Mouse (Mus musculus) liver, adult 2 months (tissue): Measurements from ENCODE around the gene Ctc1. TPM values are rescaled to one million over a fixed set of nuclear protein-coding genes. Genes with fewer than 3 reads are reported as not detected.
"Not testable (repeated sequence)": the region's sequence is repeated elsewhere in the genome, so short reads cannot be mapped to it uniquely, and the experiment has no call there.

Experiments
- DNase-seq: peaks from one replicate; pipeline ENCODE4 v3.0.0-alpha.2; 2011; ENCODE audit warnings: low read depth, low spot score; ENCODE audit errors: extremely low read depth
- H3K27ac ChIP-seq: fragments of 200-500 bp; replicated peaks from 2 replicates; pipeline ENCODE4 v1.5.1; 2012; ENCODE audit warnings: low read depth, mild to moderate bottlenecking, control low read depth, inconsistent platforms, low read length; ENCODE audit not compliant: insufficient read depth
- H3K27me3 ChIP-seq: fragments of 200-500 bp; 2 replicates; pipeline ENCODE4 v1.6.1; 2012; ENCODE audit warnings: mild to moderate bottlenecking, moderate library complexity, low read length, inconsistent platforms; ENCODE audit not compliant: control insufficient read depth, insufficient read depth
- H3K36me3 ChIP-seq: fragments of 200-500 bp; 2 replicates; pipeline ENCODE4 v1.6.1; 2012; ENCODE audit warnings: low read length, inconsistent platforms; ENCODE audit not compliant: control insufficient read depth, insufficient read depth
- H3K4me1 ChIP-seq: fragments of 200-500 bp; 2 replicates; pipeline ENCODE4 v1.6.1; 2011; ENCODE audit warnings: low read length; ENCODE audit not compliant: control insufficient read depth, insufficient read depth
- H3K4me3 ChIP-seq: fragments of 200-500 bp; 2 replicates; pipeline ENCODE4 v1.5.1; 2011; ENCODE audit warnings: low read depth, mild to moderate bottlenecking, control low read depth, low read length, moderate library complexity; ENCODE audit not compliant: insufficient read depth
- H3K79me2 ChIP-seq: fragments of 200-500 bp; 2 replicates; pipeline ENCODE4 v1.6.1; 2012; ENCODE audit warnings: inconsistent platforms, mild to moderate bottlenecking, low read length, moderate library complexity; ENCODE audit not compliant: control insufficient read depth, insufficient read depth
- H3K9ac ChIP-seq: fragments of 200-500 bp; 2 replicates; pipeline ENCODE4 v1.6.1; 2012; ENCODE audit warnings: low read depth, mild to moderate bottlenecking, control low read depth, inconsistent platforms, low read length
- CTCF ChIP-seq: fragments of 200-500 bp; IDR thresholded peaks from 2 replicates; pipeline ENCODE4 v1.5.1; 2011; ENCODE audit warnings: low read depth, low read length, control low read depth
- POLR2A ChIP-seq: fragments of 200-500 bp; IDR thresholded peaks from 2 replicates; pipeline ENCODE4 v1.6.1; 2011; ENCODE audit warnings: low read length, control low read depth; ENCODE audit not compliant: insufficient read depth; ENCODE audit errors: extremely low read depth
- whole genome bisulfite sequencing: fragments of 180-500 bp; shearing (Covaris S2); methylation state at CpG from one replicate; pipeline ENCODE4 v1.1.7; 2018; 5-methylcytosine and 5-hydroxymethylcytosine counted together
- polyA plus RNA-seq: library from polyadenylated mRNA; depleted of rRNA; stranded (reverse); fragments of >200 nt; gene quantifications from 2 replicates; pipeline ENCODE4 v1.2.3, GENCODE M21; 2012; rRNA removed
- total RNA-seq: library from RNA; depleted of rRNA; stranded (reverse); fragments of >200 nt; gene quantifications from 2 replicates; pipeline ENCODE4 v1.2.3, GENCODE M21; 2014; rRNA removed

Gene Ctc1
- total RNA-seq (2.6 and 5.0 TPM in 2 replicates), polyA plus RNA-seq (8.1 and 12.5 TPM in 2 replicates)

DNA sequence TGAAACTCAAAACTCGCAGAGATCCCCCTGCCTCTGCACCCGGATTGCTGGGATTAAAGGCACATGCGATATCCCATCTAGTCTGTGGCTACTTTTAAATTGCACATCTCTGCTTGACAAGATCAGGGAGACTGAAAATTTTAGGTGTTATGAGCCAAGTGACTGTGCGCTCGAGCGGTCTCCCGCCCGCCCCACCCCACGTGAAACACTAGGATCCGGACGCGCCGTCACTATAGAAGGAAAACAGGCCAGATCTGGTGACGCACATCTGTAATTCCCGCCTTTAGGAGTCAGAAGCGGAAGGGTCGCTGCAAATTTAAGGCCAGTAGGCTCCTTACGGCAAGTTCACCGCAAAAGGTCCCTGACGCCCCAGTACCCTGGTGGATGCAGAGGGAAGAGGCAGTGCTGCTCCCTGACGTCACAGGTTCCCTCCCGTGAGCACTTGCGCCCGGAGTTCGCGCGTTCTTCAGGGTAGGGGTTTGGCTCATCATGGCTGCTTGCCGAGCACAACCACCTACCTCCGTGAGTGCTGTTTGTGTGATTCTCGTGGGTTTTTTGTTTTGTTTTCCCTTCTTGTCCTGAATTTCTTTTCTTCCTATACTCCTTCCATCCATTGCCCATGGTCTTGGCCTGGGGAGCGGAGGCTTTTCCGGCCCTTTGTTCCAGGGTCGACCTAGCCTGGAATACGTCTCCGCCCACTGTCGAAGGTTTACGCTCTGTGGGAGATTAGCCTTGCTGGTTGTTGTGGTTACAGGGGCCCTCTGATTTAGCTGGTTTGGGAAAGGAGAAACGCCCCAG is at the start of gene Ctc1:
Gene Ctc1 (plus strand): TSS at position 268 of the 798 bp plus-strand sequence.
- Histone ChIP-seq H3K27me3 (no peaks in the 10 kb centered on the region), H3K27ac (peak within 1 kb of the TSS; percentile 70), H3K4me3 (peak within 1 kb of the TSS; percentile 65), H3K36me3 (no peaks in the 10 kb centered on the region), H3K9ac (peak within 1 kb of the TSS; percentile 81), H3K79me2 (0 out of 2 replicates have a peak, but pooled peaks cover 3% of the 10 kb centered on the region), H3K4me1 (peaks cover 3% of the 10 kb centered on the region)
- WGBS, result under 1% methylated on average over 38 of the region's 38 CpGs
- TF ChIP-seq CTCF, result peak; percentile 79
- TF ChIP-seq POLR2A, result peak; percentile 31; the same call in 1 of the 2 replicates
- DNase-seq, result peak; percentile 78

DNA sequence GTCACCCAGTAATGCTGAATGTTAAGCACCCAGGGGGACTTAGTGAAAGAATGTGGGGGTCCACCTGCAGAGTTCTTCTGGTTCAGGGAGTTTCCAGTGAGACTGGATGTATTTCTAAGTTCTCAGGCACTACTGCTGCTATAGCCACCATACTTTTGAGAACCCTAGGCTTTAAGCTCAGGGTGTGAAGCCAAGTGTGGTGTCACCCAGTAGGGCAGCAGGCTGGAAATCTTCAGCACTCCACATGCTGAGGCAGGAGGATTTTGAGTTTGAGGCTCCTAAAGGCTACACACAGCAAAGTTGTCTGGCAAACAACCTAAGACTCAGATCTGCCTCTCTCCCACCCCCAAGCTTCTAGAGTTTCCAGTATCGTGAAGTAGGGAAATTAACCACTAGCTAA is 49.2 kb upstream of the Ctc1 start:
- Histone ChIP-seq H3K9ac (no peak overlapping the region), H3K79me2 (no peaks in the 10 kb centered on the region), H3K27me3 (no peaks in the 10 kb centered on the region), H3K4me3 (no peak overlapping the region), H3K27ac (no peak overlapping the region), H3K4me1 (peaks cover 2% of the 10 kb centered on the region; the same call in 1 of the 2 replicates), H3K36me3 (no peaks in the 10 kb centered on the region)
- DNase-seq, result no peak
- TF ChIP-seq POLR2A (no peak), CTCF (no peak)
- WGBS, result 54% methylated on average over 1 of the region's 1 CpGs

DNA sequence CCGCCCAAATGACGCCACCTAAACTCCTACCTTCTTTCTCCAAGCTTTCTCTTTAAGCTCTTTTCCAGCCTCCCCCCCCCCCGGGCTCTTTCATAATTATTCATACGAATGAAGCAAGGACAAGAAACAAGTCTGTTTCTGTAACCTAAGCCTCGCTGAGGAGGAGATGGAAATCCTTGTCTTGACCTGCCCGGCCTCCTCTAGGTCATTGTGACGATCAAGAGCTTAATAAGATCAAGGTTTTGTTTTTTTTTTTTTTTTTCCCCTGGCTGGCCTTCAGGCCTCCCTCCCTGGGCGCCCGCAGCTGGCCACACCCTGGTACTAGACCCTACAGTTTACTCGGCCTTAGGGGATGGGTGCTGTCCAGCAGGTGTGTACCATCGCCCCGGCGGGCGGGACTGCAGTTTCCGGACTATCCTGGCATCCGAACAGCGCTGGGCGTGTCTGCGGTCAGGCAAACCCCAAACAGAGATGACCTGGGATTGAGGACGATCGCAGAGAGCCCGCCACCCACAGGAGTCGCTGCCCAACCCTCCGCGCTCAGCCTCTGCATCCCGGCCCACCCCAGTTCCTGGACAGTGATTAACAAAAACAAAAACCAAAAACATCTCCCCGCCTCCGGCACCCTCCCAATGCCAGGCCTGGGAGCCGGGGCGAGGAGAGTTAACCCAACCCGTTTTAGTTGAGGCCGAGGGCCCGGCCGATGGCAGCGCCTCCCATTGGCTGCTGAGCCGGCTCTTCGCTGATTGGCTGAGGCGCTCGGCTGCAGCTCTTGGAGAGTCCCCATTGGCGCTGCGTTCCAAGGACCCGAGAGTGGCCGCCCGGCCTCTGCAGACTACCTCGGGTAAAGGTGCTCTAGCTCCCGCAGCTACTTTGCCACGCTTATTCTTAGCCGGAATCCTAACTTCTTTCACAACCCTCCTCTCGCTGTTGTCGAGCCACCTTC is 48.1 kb upstream of the Ctc1 start, which contains the start of gene Slc25a35:
Gene Slc25a35 (plus strand): TSS at position 795 of the 946 bp plus-strand sequence.
- H3K27me3 ChIP-seq, result no peaks in the 10 kb centered on the region
- DNase-seq, result peak; percentile 80
- no peaks in the 10 kb centered on the region for H3K79me2 ChIP-seq
- H3K4me1 ChIP-seq, result peaks cover 2% of the 10 kb centered on the region; the same call in 1 of the 2 replicates
- H3K27ac ChIP-seq, result no peak within 1 kb of the TSS
- H3K9ac ChIP-seq, result peak within 1 kb of the TSS; percentile 40; the same call in 1 of the 2 replicates
- peak within 1 kb of the TSS; percentile 76 for H3K4me3 ChIP-seq
- TF ChIP-seq CTCF (no peak), POLR2A (no peak)
- H3K36me3 ChIP-seq, result no peaks in the 10 kb centered on the region
- 2% methylated on average over 50 of the region's 50 CpGs for WGBS

DNA sequence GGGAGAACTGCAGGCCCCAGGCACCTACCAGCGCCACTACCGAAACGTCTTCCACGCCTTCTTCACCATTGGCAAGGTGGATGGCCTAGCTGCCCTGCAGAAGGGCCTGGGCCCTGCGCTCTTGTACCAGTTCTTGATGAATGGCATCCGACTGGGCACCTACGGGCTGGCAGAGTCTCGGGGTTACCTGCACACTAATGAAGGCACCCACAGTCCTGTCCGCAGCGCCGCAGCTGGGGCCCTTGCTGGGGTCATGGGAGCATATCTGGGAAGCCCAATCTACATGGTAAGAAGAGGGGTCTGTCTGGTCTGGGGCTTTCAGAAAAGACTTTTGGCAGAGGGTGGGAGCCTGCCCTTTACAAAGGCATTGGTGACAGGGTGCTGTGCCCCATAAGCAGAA is 47.0 kb upstream of the Ctc1 start:
- H3K27me3 ChIP-seq, result no peaks in the 10 kb centered on the region
- no peak for TF ChIP-seq CTCF
- no peak for TF ChIP-seq POLR2A
- H3K27ac ChIP-seq, result no peak overlapping the region
- H3K4me3 ChIP-seq, result no peak overlapping the region
- whole genome bisulfite sequencing, result 94% methylated on average over 11 of the region's 11 CpGs
- no peak overlapping the region for H3K9ac ChIP-seq
- peaks cover 2% of the 10 kb centered on the region for H3K4me1 ChIP-seq
- H3K79me2 ChIP-seq, result no peaks in the 10 kb centered on the region
- no peaks in the 10 kb centered on the region for H3K36me3 ChIP-seq
- no peak for DNase-seq

DNA sequence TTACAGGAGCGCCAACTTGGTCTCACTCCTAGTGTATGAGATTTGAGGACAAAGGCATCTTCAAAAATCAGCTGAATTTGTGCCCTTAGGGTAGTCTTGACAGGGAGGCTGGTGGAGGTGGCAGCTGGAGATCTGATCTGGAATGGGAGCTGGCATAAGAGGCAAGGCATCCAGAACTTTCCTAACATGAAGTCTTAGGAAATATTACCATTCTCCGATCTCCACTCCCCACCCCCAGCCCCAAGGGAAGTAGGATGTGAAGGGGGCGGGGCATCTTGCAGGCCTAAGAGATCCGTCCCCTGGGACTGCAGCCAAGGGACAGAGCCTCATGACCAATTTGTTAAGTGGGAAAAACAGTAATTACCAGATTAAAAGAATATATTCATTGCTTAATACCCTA is 45.5 kb upstream of the Ctc1 start:
- Histone ChIP-seq H3K36me3 (no peaks in the 10 kb centered on the region), H3K9ac (no peak overlapping the region), H3K4me1 (peaks cover 5% of the 10 kb centered on the region), H3K27me3 (no peaks in the 10 kb centered on the region), H3K4me3 (no peak overlapping the region), H3K79me2 (no peaks in the 10 kb centered on the region), H3K27ac (no peak overlapping the region)
- TF ChIP-seq CTCF (no peak), POLR2A (no peak)
- no peak for DNase-seq
- 64% methylated on average over 4 of the region's 4 CpGs for WGBS

DNA sequence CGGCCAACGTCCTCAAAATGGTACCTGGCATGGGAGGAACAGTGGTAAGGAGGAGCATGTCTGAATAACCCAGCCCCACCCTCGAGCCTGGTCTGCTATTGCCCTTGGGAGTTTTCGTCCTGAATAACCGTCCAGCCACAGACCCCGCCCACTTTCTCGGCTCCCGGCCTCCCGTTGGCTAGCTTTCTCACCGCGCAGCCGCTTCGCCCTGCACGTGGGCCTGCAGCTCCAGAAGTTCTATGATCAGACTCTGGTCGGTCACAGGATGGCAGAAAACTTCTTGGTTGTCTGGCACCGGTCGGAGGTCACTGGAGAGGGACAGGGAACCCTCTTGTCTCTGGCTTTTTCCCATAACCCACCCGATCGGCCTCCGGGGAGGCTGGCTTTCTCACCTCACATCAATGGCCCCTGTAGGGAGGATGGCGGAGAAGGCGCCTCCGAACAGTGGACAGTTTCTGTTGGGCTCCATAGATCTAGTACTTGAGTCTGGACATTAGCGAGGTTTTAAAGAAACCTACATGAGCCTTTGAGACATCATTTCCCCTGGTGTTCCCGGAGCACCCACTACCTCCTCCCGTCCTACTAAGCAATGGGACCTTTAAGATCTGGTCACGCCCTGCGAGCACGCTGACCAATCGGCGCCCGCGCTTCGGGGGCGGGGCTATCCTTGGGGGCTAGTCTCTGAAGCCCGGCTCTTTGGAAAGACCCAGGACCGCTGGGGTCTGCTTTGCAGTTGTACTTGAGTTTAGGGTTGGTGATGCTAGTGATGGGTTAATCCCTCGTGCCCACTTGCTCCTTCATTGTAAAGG is 42.3 kb upstream of the Ctc1 start:
- not testable (repeated sequence) for H3K27ac ChIP-seq, H3K4me1 ChIP-seq

More for the DNA sequence above, 42.3 kb upstream of the Ctc1 start:
- Histone ChIP-seq H3K4me3 (peak overlapping the region; percentile 47), H3K9ac (peak overlapping the region; percentile 29; the same call in 1 of the 2 replicates)
- DNase-seq, result peak; percentile 53
- H3K27me3 ChIP-seq, H3K36me3 ChIP-seq, H3K79me2 ChIP-seq: not testable (repeated sequence)
- WGBS, result 2% methylated on average over 38 of the region's 38 CpGs
